Mouse (Mus musculus): Measurements from ENCODE around the gene Ptges3l. TPM values are rescaled to one million over a fixed set of nuclear protein-coding genes. Genes with fewer than 3 reads are reported as not detected.
A peak's percentile ranks its signal among the peaks of the same experiment; 100 is the strongest.
"Not testable (repeated sequence)": the region's sequence is repeated elsewhere in the genome, so short reads cannot be mapped to it uniquely, and the experiment has no call there.

Ptges3l gene
- polyA plus RNA-seq, 1 experiment from 2014 or later = 1.2 TPM

- under 1% methylated on average over 29 of the region's 31 CpGs for WGBS
- Histone ChIP-seq H3K36me3 (ENCODE audit: control insufficient read depth, insufficient read depth, low read length) (peaks cover 15% of the 10 kb centered on the region; the same call in 1 of the 2 replicates), H3K4me2 (ENCODE audit: low read length) (peak overlapping the region; percentile 82), H3K4me1 (ENCODE audit: control insufficient read depth, insufficient read depth, low read length) (peaks cover 30% of the 10 kb centered on the region), H3K9ac (ENCODE audit: low read length) (peak overlapping the region; percentile 88), H3K27ac (ENCODE audit: low read depth, low read length) (peak overlapping the region; percentile 87), H3K9me3 (replicated peaks; ENCODE audit: control insufficient read depth, low read length) (no peaks in the 10 kb centered on the region), H3K27me3 (replicated peaks; ENCODE audit: control insufficient read depth, insufficient read depth, low read length) (no peaks in the 10 kb centered on the region), H3K4me3 (ENCODE audit: low read depth, low read length) (peak overlapping the region; percentile 78)
- ATAC-seq (peak; percentile 40; the same call in 1 of the 2 replicates), DNase-seq (ENCODE audit: low spot score) (no peak)
Observed at GRCm38 (mm10) chr11:101468263-101468688, 43.1 kb upstream of the Ptges3l start.

GRCm38 (mm10) chr11:101467477-101468262 lies 42.5 kb upstream of the Ptges3l start:
- peaks cover 36% of the 10 kb centered on the region for H3K4me1 ChIP-seq (ENCODE audit: control insufficient read depth, insufficient read depth, low read length)
- H3K27me3 ChIP-seq (replicated peaks; ENCODE audit: control insufficient read depth, insufficient read depth, low read length) = no peaks in the 10 kb centered on the region
- WGBS = under 1% methylated on average over 52 of the region's 54 CpGs
- peak; percentile 72 for ATAC-seq
- peak overlapping the region; percentile 87 for H3K27ac ChIP-seq (ENCODE audit: low read depth, low read length)
- H3K4me2 ChIP-seq (ENCODE audit: low read length) = peak overlapping the region; percentile 82
- H3K9ac ChIP-seq (ENCODE audit: low read length) = peak overlapping the region; percentile 88
- H3K9me3 ChIP-seq (replicated peaks; ENCODE audit: control insufficient read depth, low read length) = no peaks in the 10 kb centered on the region
- peaks cover 19% of the 10 kb centered on the region for H3K36me3 ChIP-seq (ENCODE audit: control insufficient read depth, insufficient read depth, low read length)
- peak overlapping the region; percentile 78 for H3K4me3 ChIP-seq (ENCODE audit: low read depth, low read length)
- peak; percentile 86 for DNase-seq (ENCODE audit: low spot score)

- H3K9me3 ChIP-seq (replicated peaks; ENCODE audit: control insufficient read depth, low read length); ATAC-seq; H3K27me3 ChIP-seq (replicated peaks; ENCODE audit: control insufficient read depth, insufficient read depth, low read length); H3K9ac ChIP-seq (ENCODE audit: low read length); DNase-seq (ENCODE audit: low spot score); H3K27ac ChIP-seq (ENCODE audit: low read depth, low read length): not testable (repeated sequence)
- peaks cover 29% of the 10 kb centered on the region for H3K36me3 ChIP-seq (ENCODE audit: control insufficient read depth, insufficient read depth, low read length)
- H3K4me3 ChIP-seq (ENCODE audit: low read depth, low read length) = peak overlapping the region; percentile 90
- peaks cover 37% of the 10 kb centered on the region for H3K4me1 ChIP-seq (ENCODE audit: control insufficient read depth, insufficient read depth, low read length)
- WGBS = 54% methylated on average over 5 of the region's 5 CpGs
- peak overlapping the region; percentile 76 for H3K4me2 ChIP-seq (ENCODE audit: low read length)
Observed at GRCm38 (mm10) chr11:101466552-101466950, 41.4 kb upstream of the Ptges3l start.

- H3K27me3 ChIP-seq (replicated peaks; ENCODE audit: control insufficient read depth, insufficient read depth, low read length) = no peaks in the 10 kb centered on the region
Observed at GRCm38 (mm10) chr11:101465869-101466551, 40.9 kb upstream of the Ptges3l start, which contains the start of gene Vat1. TSS of gene Vat1 (minus strand) at chr11:101466230.

GRCm38 (mm10) chr11:101465101-101465868 lies 40.2 kb upstream of the Ptges3l start:
- Histone ChIP-seq H3K9me3 (replicated peaks; ENCODE audit: control insufficient read depth, low read length) (no peaks in the 10 kb centered on the region), H3K4me1 (ENCODE audit: control insufficient read depth, insufficient read depth, low read length) (peaks cover 37% of the 10 kb centered on the region), H3K9ac (ENCODE audit: low read length) (peak overlapping the region; percentile 79), H3K27ac (ENCODE audit: low read depth, low read length) (peak overlapping the region; percentile 84), H3K36me3 (ENCODE audit: control insufficient read depth, insufficient read depth, low read length) (peaks cover 29% of the 10 kb centered on the region), H3K4me2 (ENCODE audit: low read length) (peak overlapping the region; percentile 76), H3K4me3 (ENCODE audit: low read depth, low read length) (peak overlapping the region; percentile 90), H3K27me3 (replicated peaks; ENCODE audit: control insufficient read depth, insufficient read depth, low read length) (no peaks in the 10 kb centered on the region)
- 2% methylated on average over 51 of the region's 51 CpGs for WGBS
- ATAC-seq (peak; percentile 38), DNase-seq (ENCODE audit: low spot score) (peak; percentile 69)

More at GRCm38 (mm10) chr11:101465869-101466551, 40.9 kb upstream of the Ptges3l start, which contains the start of gene Vat1:
- peak within 1 kb of the TSS; percentile 79 for H3K9ac ChIP-seq (ENCODE audit: low read length)
- DNase-seq (ENCODE audit: low spot score) (peak; percentile 81), ATAC-seq (peak; percentile 56)
- 1% methylated on average over 58 of the region's 60 CpGs for WGBS
- H3K36me3 ChIP-seq (ENCODE audit: control insufficient read depth, insufficient read depth, low read length) = peaks cover 29% of the 10 kb centered on the region
- no peaks in the 10 kb centered on the region for H3K9me3 ChIP-seq (replicated peaks; ENCODE audit: control insufficient read depth, low read length)
- peak within 1 kb of the TSS; percentile 87 for H3K27ac ChIP-seq (ENCODE audit: low read depth, low read length)
- H3K4me3 ChIP-seq (ENCODE audit: low read depth, low read length) = peak within 1 kb of the TSS; percentile 90
- peak within 1 kb of the TSS; percentile 82 for H3K4me2 ChIP-seq (ENCODE audit: low read length)
- peaks cover 37% of the 10 kb centered on the region for H3K4me1 ChIP-seq (ENCODE audit: control insufficient read depth, insufficient read depth, low read length)

GRCm38 (mm10) chr11:101464211-101465100 lies 39.3 kb upstream of the Ptges3l start, which contains the start of gene Rnd2:
TSS of gene Rnd2 (plus strand) at chr11:101464999.
- peak within 1 kb of the TSS; percentile 90 for H3K4me3 ChIP-seq (ENCODE audit: low read depth, low read length)
- no peaks in the 10 kb centered on the region for H3K27me3 ChIP-seq (replicated peaks; ENCODE audit: control insufficient read depth, insufficient read depth, low read length)
- H3K4me1 ChIP-seq (ENCODE audit: control insufficient read depth, insufficient read depth, low read length) = peaks cover 37% of the 10 kb centered on the region
- H3K27ac ChIP-seq (ENCODE audit: low read depth, low read length) = peak within 1 kb of the TSS; percentile 84
- H3K4me2 ChIP-seq (ENCODE audit: low read length) = peak within 1 kb of the TSS; percentile 76
- 17% methylated on average over 12 of the region's 12 CpGs for WGBS
- DNase-seq (ENCODE audit: low spot score) (no peak), ATAC-seq (no peak)
- H3K36me3 ChIP-seq (ENCODE audit: control insufficient read depth, insufficient read depth, low read length) = peaks cover 36% of the 10 kb centered on the region
- H3K9me3 ChIP-seq (replicated peaks; ENCODE audit: control insufficient read depth, low read length) = no peaks in the 10 kb centered on the region
- peak within 1 kb of the TSS; percentile 79 for H3K9ac ChIP-seq (ENCODE audit: low read length)

- peaks cover 30% of the 10 kb centered on the region for H3K4me1 ChIP-seq (ENCODE audit: control insufficient read depth, insufficient read depth, low read length)
- H3K4me2 ChIP-seq (ENCODE audit: low read length) = peak overlapping the region; percentile 76
- H3K9ac ChIP-seq (ENCODE audit: low read length) = peak overlapping the region; percentile 79; the same call in 1 of the 2 replicates
- peaks cover 51% of the 10 kb centered on the region for H3K36me3 ChIP-seq (ENCODE audit: control insufficient read depth, insufficient read depth, low read length)
- DNase-seq (ENCODE audit: low spot score) (peak; percentile 65), ATAC-seq (no peak)
- 43% methylated on average over 13 of the region's 13 CpGs for WGBS
- H3K4me3 ChIP-seq (ENCODE audit: low read depth, low read length) = no peak overlapping the region
- no peak overlapping the region for H3K27ac ChIP-seq (ENCODE audit: low read depth, low read length)
- H3K9me3 ChIP-seq (replicated peaks; ENCODE audit: control insufficient read depth, low read length) = no peaks in the 10 kb centered on the region
- no peaks in the 10 kb centered on the region for H3K27me3 ChIP-seq (replicated peaks; ENCODE audit: control insufficient read depth, insufficient read depth, low read length)
Observed at GRCm38 (mm10) chr11:101462583-101463440, 37.7 kb upstream of the Ptges3l start.
